15 mouse cellular contexts compared by ENCODE assay signal in genomic region chr2:133669821-133670220, GRCm38 (mm10).
DNase-seq lines count a peak whose midpoint lies in the region; ATAC-seq and TF ChIP-seq lines count a peak whose summit lies in the region.
"Had no signal": no experiment of that assay in that cellular context is flagged by ENCODE, and none has a peak within 500 bp of the region (broad histone marks: within the 10 kb centered on the region; RNA-seq: fewer than 3 reads in every experiment).

No protein-coding gene starts in this region.

- no peak overlapping the region for H3K9ac ChIP-seq in stomach, postnatal 0 days (ENCODE audit: low read length)
- H3K9ac ChIP-seq: lung, embryonic 14.5 days had no signal

- H3K36me3 ChIP-seq in stomach, postnatal 0 days (ENCODE audit: control insufficient read depth, insufficient read depth, low read length): no peaks in the 10 kb centered on the region

- peak; percentile 4 for DNase-seq in heart, adult 8-10 months (ENCODE audit: low spot score)
- DNase-seq in heart, postnatal 4 days: no peak
- peak; percentile 78 for DNase-seq in left cerebral cortex, postnatal 4 days
- DNase-seq in left cerebral cortex, postnatal 36 days (ENCODE audit: low spot score in 2 of 2): no peak
- DNase-seq in gastrocnemius, adult 18-20 months (ENCODE audit: low spot score): peak; percentile 3
- peak; percentile 17 for DNase-seq in retina, embryonic 14.5 days (ENCODE audit: low spot score)
- DNase-seq in stomach, postnatal 0 days (ENCODE audit: low spot score): no peak
- DNase-seq: cerebellum, adult 8-10 months; heart, adult 11 months; kidney, adult 2 months; kidney, postnatal 36 days; liver; lung, embryonic 14.5 days; thymus, postnatal 25 days had no signal

- no peak for TF ChIP-seq EP300 in stomach, postnatal 0 days (optimal IDR thresholded peaks at IDR 0.05)

- no peak overlapping the region for H3K4me2 ChIP-seq in stomach, postnatal 0 days (replicated peaks; ENCODE audit: low read depth)
- H3K4me2 ChIP-seq: lung, embryonic 14.5 days had no signal

- intact Hi-C loops in left cerebral cortex, postnatal 4 days (cut with DNase I): no loop called here
- intact Hi-C loops in left cerebral cortex, postnatal 36 days (cut with DNase I): no loop called here

- H3K27me3 ChIP-seq in stomach, postnatal 0 days (ENCODE audit: control insufficient read depth, insufficient read depth, low read length): no peaks in the 10 kb centered on the region

- TF ChIP-seq CTCF in stomach, postnatal 0 days (IDR thresholded peaks at IDR 0.05; ENCODE audit: low read depth): no peak

- H3K9me3 ChIP-seq in stomach, postnatal 0 days (ENCODE audit: control insufficient read depth, low read length): no peaks in the 10 kb centered on the region

- H3K4me3 ChIP-seq in stomach, postnatal 0 days (ENCODE audit: low read depth, low read length): no peak overlapping the region

- H3K4me1 ChIP-seq in stomach, postnatal 0 days (replicated peaks; ENCODE audit: control insufficient read depth, insufficient read depth): no peaks in the 10 kb centered on the region

- no peak overlapping the region for H3K27ac ChIP-seq in stomach, postnatal 0 days (replicated peaks)

- no peak for ATAC-seq in stomach, postnatal 0 days (ENCODE audit: low FRiP score, low TSS enrichment)
- ATAC-seq: activated CD4-positive, CD25-positive, alpha-beta regulatory T cell, adult 4 months had no signal

- WGBS in stomach, postnatal 0 days: 72% methylated on average over 2 of the region's 2 CpGs

Comparison
In these comparisons a context has a peak if more than half of its experiments do, and no peak if none do; other contexts are left out.
1. DNase-seq: peak in heart, adult 8-10 months (single experiment), left cerebral cortex, postnatal 4 days (single experiment), gastrocnemius, adult 18-20 months (single experiment) and retina, embryonic 14.5 days (single experiment); none in heart, postnatal 4 days (single experiment), left cerebral cortex, postnatal 36 days (0 of 2) and stomach, postnatal 0 days (single experiment).